Mouse (Mus musculus): ENCODE measurements around the gene Pdlim3. TPM values are rescaled to one million over a fixed set of nuclear protein-coding genes. Genes with fewer than 3 reads are reported as not detected.

Pdlim3 gene
- total and polyA plus RNA-seq, 3 experiments: 0.27 TPM; not detected in 2

DNA sequence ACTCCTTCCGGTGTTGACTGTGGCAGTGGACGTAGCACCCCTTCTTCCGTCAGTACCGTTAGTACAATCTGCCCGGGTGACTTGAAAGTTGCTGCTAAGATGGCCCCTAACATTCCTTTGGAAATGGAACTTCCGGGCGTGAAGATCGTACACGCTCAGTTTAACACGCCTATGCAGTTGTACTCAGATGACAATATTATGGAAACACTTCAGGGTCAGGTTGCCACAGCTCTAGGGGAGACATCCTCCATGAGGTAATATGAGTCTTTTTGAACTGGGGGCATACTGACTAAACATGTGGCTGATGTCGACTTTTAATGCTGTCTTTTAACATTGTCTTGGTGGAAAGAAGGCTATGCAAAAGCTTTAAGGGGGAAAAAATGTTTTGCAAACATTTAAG lies 28.4 kb downstream of the Pdlim3 start:
- DNase-seq (ENCODE audit: low spot score): no peak
- no peaks in the 10 kb centered on the region for H3K4me1 ChIP-seq (ENCODE audit: insufficient read depth, low read depth, low read length)
- H3K9me3 ChIP-seq (replicated peaks): no peaks in the 10 kb centered on the region
- no peak overlapping the region for H3K4me3 ChIP-seq (ENCODE audit: low read depth, low read length)
- H3K36me3 ChIP-seq (replicated peaks): no peaks in the 10 kb centered on the region
- ATAC-seq (ENCODE audit: extremely low read depth, insufficient number of reproducible peaks, low FRiP score, poor library complexity, severe bottlenecking): no peak
- TF ChIP-seq GATA2 (IDR thresholded peaks at IDR 0.05; ENCODE audit: borderline replicate concordance, low read depth, low read length) (no peak), POLR2AphosphoS5 (IDR thresholded peaks at IDR 0.05; ENCODE audit: insufficient replicate concordance, low read depth, low read length) (no peak), GATA1 (IDR thresholded peaks at IDR 0.05; ENCODE audit: borderline replicate concordance, low read length) (no peak), CTCF (IDR thresholded peaks at IDR 0.05; ENCODE audit: low read depth, low read length) (no peak), TAL1 (conservative IDR thresholded peaks at IDR 0.05; ENCODE audit: low read depth, low read length) (no peak)
- H3K27me3 ChIP-seq (ENCODE audit: insufficient read depth, low read length): no peaks in the 10 kb centered on the region; the same call in 1 of the 2 replicates

DNA sequence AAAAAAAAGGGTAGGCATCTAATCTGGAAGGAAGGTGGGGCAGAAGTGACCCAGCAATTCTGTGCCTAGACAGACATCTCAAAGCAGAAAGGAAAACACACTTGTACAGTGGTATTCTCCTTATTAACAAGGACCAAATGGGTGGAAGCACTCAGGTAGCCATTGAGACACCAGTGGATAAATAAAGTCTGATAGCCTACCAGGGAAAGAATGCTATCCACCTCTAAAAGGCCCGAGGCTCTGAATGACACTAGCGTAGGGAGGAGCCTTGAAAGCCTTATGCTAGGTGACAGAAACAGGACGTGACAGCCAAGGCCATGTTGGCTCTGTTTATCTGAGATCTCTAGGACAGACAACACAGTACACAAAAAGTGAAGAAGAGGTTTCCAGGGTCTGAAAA lies 31.2 kb downstream of the Pdlim3 start:
- H3K9me3 ChIP-seq (replicated peaks): no peaks in the 10 kb centered on the region
- H3K36me3 ChIP-seq (replicated peaks): no peaks in the 10 kb centered on the region
- no peak overlapping the region for H3K4me3 ChIP-seq (ENCODE audit: low read depth, low read length)
- no peaks in the 10 kb centered on the region for H3K4me1 ChIP-seq (ENCODE audit: insufficient read depth, low read depth, low read length)
- TF ChIP-seq TAL1 (conservative IDR thresholded peaks at IDR 0.05; ENCODE audit: low read depth, low read length) (no peak), CTCF (IDR thresholded peaks at IDR 0.05; ENCODE audit: low read depth, low read length) (no peak), POLR2AphosphoS5 (IDR thresholded peaks at IDR 0.05; ENCODE audit: insufficient replicate concordance, low read depth, low read length) (no peak)
- no peak for DNase-seq (ENCODE audit: low spot score)
- ATAC-seq (ENCODE audit: extremely low read depth, insufficient number of reproducible peaks, low FRiP score, poor library complexity, severe bottlenecking): no peak
- no peaks in the 10 kb centered on the region; the same call in 1 of the 2 replicates for H3K27me3 ChIP-seq (ENCODE audit: insufficient read depth, low read length)

DNA sequence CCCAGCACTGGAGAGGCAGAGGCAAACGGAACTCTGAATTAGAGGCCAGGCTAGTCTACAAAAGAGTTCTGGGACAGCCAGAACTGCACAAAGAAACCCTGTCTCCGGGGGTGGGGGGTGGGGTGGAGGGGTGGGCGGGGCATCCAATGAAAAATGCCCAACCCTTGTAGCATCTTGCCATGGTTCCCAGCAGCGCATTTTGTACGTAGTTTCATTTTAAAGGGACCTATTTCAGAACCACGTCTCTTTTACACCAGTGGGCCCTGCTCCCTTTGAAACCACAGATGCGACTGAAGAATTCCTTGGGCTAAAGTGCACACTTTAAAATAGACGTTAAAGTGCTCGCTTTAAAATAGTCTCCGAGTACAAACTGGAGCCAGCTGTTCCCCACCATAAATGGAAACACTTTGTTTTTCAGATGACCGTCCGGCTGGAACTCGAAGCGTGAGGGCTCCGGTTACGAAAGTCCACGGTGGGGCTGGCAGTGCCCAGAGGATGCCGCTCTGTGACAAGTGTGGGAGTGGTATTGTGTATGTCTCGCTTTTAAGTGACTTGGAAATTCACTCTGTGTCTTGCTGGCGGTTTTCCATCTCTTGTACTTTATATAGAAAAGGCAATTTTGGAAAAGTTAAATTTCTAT lies 31.9 kb downstream of the Pdlim3 start:
- Histone ChIP-seq H3K4me3 (ENCODE audit: low read depth, low read length) (no peak overlapping the region), H3K9me3 (replicated peaks) (no peaks in the 10 kb centered on the region), H3K4me1 (ENCODE audit: insufficient read depth, low read depth, low read length) (no peaks in the 10 kb centered on the region), H3K36me3 (replicated peaks) (no peaks in the 10 kb centered on the region), H3K27me3 (ENCODE audit: insufficient read depth, low read length) (no peaks in the 10 kb centered on the region; the same call in 1 of the 2 replicates)
- no peak for TF ChIP-seq GATA2 (IDR thresholded peaks at IDR 0.05; ENCODE audit: borderline replicate concordance, low read depth, low read length)
- no peak for TF ChIP-seq POLR2AphosphoS5 (IDR thresholded peaks at IDR 0.05; ENCODE audit: insufficient replicate concordance, low read depth, low read length)
- TF ChIP-seq GATA1 (IDR thresholded peaks at IDR 0.05; ENCODE audit: borderline replicate concordance, low read length): no peak
- no peak for TF ChIP-seq TAL1 (conservative IDR thresholded peaks at IDR 0.05; ENCODE audit: low read depth, low read length)
- no peak for TF ChIP-seq CTCF (IDR thresholded peaks at IDR 0.05; ENCODE audit: low read depth, low read length)
- ATAC-seq (ENCODE audit: extremely low read depth, insufficient number of reproducible peaks, low FRiP score, poor library complexity, severe bottlenecking) (no peak), DNase-seq (ENCODE audit: low spot score) (no peak)

DNA sequence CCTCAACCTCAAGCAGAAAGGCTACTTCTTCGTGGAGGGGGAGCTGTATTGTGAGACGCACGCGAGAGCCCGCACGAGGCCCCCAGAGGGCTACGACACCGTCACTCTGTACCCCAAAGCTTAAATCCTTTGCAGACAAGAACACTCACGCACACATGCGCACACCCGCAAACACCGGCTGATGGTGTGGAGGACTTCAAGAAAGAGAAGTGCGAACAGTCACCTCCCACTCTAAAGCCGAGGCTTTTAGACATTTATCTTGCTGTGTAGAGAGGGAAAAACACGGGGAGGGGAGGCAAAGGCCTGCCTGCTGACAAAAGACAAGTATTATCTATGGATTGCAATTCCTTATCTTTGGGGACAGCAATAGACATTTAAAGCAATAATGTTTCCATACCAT lies 33.6 kb downstream of the Pdlim3 start:
- ATAC-seq (ENCODE audit: extremely low read depth, insufficient number of reproducible peaks, low FRiP score, poor library complexity, severe bottlenecking) (no peak), DNase-seq (ENCODE audit: low spot score) (no peak)
- no peaks in the 10 kb centered on the region for H3K36me3 ChIP-seq (replicated peaks)
- H3K27me3 ChIP-seq (ENCODE audit: insufficient read depth, low read length): no peaks in the 10 kb centered on the region; the same call in 1 of the 2 replicates
- H3K4me1 ChIP-seq (ENCODE audit: insufficient read depth, low read depth, low read length): no peaks in the 10 kb centered on the region
- H3K9me3 ChIP-seq (replicated peaks): no peaks in the 10 kb centered on the region
- TF ChIP-seq CTCF (IDR thresholded peaks at IDR 0.05; ENCODE audit: low read depth, low read length) (no peak), GATA2 (IDR thresholded peaks at IDR 0.05; ENCODE audit: borderline replicate concordance, low read depth, low read length) (no peak), TAL1 (conservative IDR thresholded peaks at IDR 0.05; ENCODE audit: low read depth, low read length) (no peak), POLR2AphosphoS5 (IDR thresholded peaks at IDR 0.05; ENCODE audit: insufficient replicate concordance, low read depth, low read length) (no peak), GATA1 (IDR thresholded peaks at IDR 0.05; ENCODE audit: borderline replicate concordance, low read length) (no peak)
- no peak overlapping the region for H3K4me3 ChIP-seq (ENCODE audit: low read depth, low read length)

DNA sequence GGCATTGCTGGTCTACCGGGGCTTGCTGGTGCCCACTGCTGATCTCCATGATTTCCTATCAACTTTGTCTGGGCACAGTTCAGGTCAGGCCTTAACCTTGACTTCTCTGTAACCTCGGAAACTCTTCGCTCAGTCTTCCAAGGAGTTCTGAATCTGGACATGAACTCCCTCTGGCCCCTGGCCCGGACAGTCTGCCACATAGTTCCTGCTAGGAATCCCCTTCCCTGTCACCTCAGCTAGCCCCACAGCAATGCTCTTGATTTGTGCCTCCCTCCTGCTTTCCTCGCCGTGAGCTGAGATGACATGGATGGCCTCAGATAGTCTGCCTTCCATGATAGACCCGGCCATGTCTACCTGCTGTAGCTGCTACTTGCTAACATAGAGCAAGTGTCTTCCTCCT lies 35.1 kb downstream of the Pdlim3 start:
- TF ChIP-seq GATA1 (IDR thresholded peaks at IDR 0.05; ENCODE audit: borderline replicate concordance, low read length): no peak
- DNase-seq (ENCODE audit: low spot score) (no peak), ATAC-seq (ENCODE audit: extremely low read depth, insufficient number of reproducible peaks, low FRiP score, poor library complexity, severe bottlenecking) (no peak)
- H3K36me3 ChIP-seq (replicated peaks): no peaks in the 10 kb centered on the region
- H3K9me3 ChIP-seq (replicated peaks): no peaks in the 10 kb centered on the region
- no peaks in the 10 kb centered on the region for H3K27me3 ChIP-seq (ENCODE audit: insufficient read depth, low read length)
- H3K4me1 ChIP-seq (ENCODE audit: insufficient read depth, low read depth, low read length): no peaks in the 10 kb centered on the region
- no peak overlapping the region for H3K4me3 ChIP-seq (ENCODE audit: low read depth, low read length)

DNA sequence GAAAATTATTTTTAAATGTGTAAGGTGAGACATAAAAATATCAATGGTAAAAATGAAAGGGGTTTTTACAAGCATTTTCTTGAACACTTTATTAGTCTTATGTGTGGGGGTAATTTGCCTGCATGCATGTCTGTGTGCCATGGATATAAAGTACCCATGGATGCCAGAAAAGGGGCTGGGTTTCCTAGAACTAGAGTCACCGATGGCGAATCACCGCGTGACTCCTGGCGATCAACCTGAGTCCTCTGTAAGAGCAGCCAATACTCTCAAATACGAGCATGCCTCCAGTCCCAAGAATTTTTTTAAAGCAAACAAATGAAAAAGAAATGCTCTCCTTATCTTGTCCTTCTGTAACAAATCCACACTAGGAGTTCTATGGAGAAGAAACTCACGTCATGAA lies 36.9 kb downstream of the Pdlim3 start:
- ATAC-seq (ENCODE audit: extremely low read depth, insufficient number of reproducible peaks, low FRiP score, poor library complexity, severe bottlenecking) (no peak), DNase-seq (ENCODE audit: low spot score) (no peak)
- Histone ChIP-seq H3K27me3 (ENCODE audit: insufficient read depth, low read length) (no peaks in the 10 kb centered on the region), H3K9me3 (replicated peaks) (no peaks in the 10 kb centered on the region), H3K4me1 (ENCODE audit: insufficient read depth, low read depth, low read length) (no peaks in the 10 kb centered on the region), H3K4me3 (ENCODE audit: low read depth, low read length) (no peak overlapping the region), H3K36me3 (replicated peaks) (no peaks in the 10 kb centered on the region)
- TF ChIP-seq GATA1 (IDR thresholded peaks at IDR 0.05; ENCODE audit: borderline replicate concordance, low read length) (no peak), TAL1 (conservative IDR thresholded peaks at IDR 0.05; ENCODE audit: low read depth, low read length) (no peak), POLR2AphosphoS5 (IDR thresholded peaks at IDR 0.05; ENCODE audit: insufficient replicate concordance, low read depth, low read length) (no peak), CTCF (IDR thresholded peaks at IDR 0.05; ENCODE audit: low read depth, low read length) (no peak), GATA2 (IDR thresholded peaks at IDR 0.05; ENCODE audit: borderline replicate concordance, low read depth, low read length) (no peak)

All from G1E (cell line).